Mouse (Mus musculus): Measurements from ENCODE around the gene Stxbp1. TPM values are rescaled to one million over a fixed set of nuclear protein-coding genes. Genes with fewer than 3 reads are reported as not detected.
A peak's percentile ranks its signal among the peaks of the same experiment; 100 is the strongest.

Gene Stxbp1
- polyA plus RNA-seq, 1 experiment from 2014 or later, result 80.3 TPM

GRCm38 (mm10) chr2:32828979-32829676 lies 17.9 kb downstream of the Stxbp1 start:
- peaks cover 8% of the 10 kb centered on the region for H3K4me1 ChIP-seq
- H3K4me3 ChIP-seq, result no peak overlapping the region
- no peaks in the 10 kb centered on the region for H3K9me3 ChIP-seq
- no peak overlapping the region for H3K27ac ChIP-seq (replicated peaks)
- no peaks in the 10 kb centered on the region for H3K36me3 ChIP-seq
- no peak for ATAC-seq (ENCODE audit: low FRiP score, low read depth)
- no peaks in the 10 kb centered on the region for H3K27me3 ChIP-seq
- 70% methylated on average over 11 of the region's 11 CpGs for WGBS
- no peak overlapping the region for H3K4me2 ChIP-seq (replicated peaks)
- H3K9ac ChIP-seq (replicated peaks), result no peak overlapping the region

- Histone ChIP-seq H3K4me3 (no peak overlapping the region), H3K9ac (replicated peaks) (no peak overlapping the region), H3K4me1 (peaks cover 16% of the 10 kb centered on the region), H3K4me2 (replicated peaks) (no peak overlapping the region), H3K27me3 (no peaks in the 10 kb centered on the region), H3K36me3 (no peaks in the 10 kb centered on the region), H3K27ac (replicated peaks) (no peak overlapping the region), H3K9me3 (no peaks in the 10 kb centered on the region)
- no peak for ATAC-seq (ENCODE audit: low FRiP score, low read depth)
- 90% methylated on average over 6 of the region's 6 CpGs for WGBS
Measured at GRCm38 (mm10) chr2:32825796-32826195, 21.2 kb downstream of the Stxbp1 start.

- no peak overlapping the region for H3K9ac ChIP-seq (replicated peaks)
- peaks cover 16% of the 10 kb centered on the region for H3K4me1 ChIP-seq
- no peak overlapping the region for H3K4me3 ChIP-seq
- WGBS, result 88% methylated on average over 1 of the region's 1 CpGs
- H3K27me3 ChIP-seq, result no peaks in the 10 kb centered on the region
- peak overlapping the region; percentile 70 for H3K27ac ChIP-seq (replicated peaks)
- 0 out of 2 replicates have a peak, but pooled peaks cover 2% of the 10 kb centered on the region for H3K36me3 ChIP-seq
- H3K9me3 ChIP-seq, result no peaks in the 10 kb centered on the region
- ATAC-seq (ENCODE audit: low FRiP score, low read depth), result no peak
- H3K4me2 ChIP-seq (replicated peaks), result no peak overlapping the region
Measured at GRCm38 (mm10) chr2:32824778-32825177, 22.3 kb downstream of the Stxbp1 start.

GRCm38 (mm10) chr2:32824181-32824580 lies 22.9 kb downstream of the Stxbp1 start:
- H3K36me3 ChIP-seq, result 0 out of 2 replicates have a peak, but pooled peaks cover 7% of the 10 kb centered on the region
- peaks cover 16% of the 10 kb centered on the region for H3K4me1 ChIP-seq
- WGBS, result 26% methylated on average over 8 of the region's 8 CpGs
- no peak overlapping the region for H3K4me3 ChIP-seq
- H3K4me2 ChIP-seq (replicated peaks), result no peak overlapping the region
- H3K27ac ChIP-seq (replicated peaks), result peak overlapping the region; percentile 70
- no peaks in the 10 kb centered on the region for H3K9me3 ChIP-seq
- H3K9ac ChIP-seq (replicated peaks), result no peak overlapping the region
- ATAC-seq (ENCODE audit: low FRiP score, low read depth), result no peak
- no peaks in the 10 kb centered on the region for H3K27me3 ChIP-seq

GRCm38 (mm10) chr2:32823579-32824154 lies 23.4 kb downstream of the Stxbp1 start:
- Histone ChIP-seq H3K9ac (replicated peaks) (no peak overlapping the region), H3K27ac (replicated peaks) (peak overlapping the region; percentile 70), H3K9me3 (no peaks in the 10 kb centered on the region), H3K4me3 (no peak overlapping the region), H3K36me3 (0 out of 2 replicates have a peak, but pooled peaks cover 7% of the 10 kb centered on the region), H3K27me3 (no peaks in the 10 kb centered on the region), H3K4me1 (peaks cover 16% of the 10 kb centered on the region), H3K4me2 (replicated peaks) (no peak overlapping the region)
- ATAC-seq (ENCODE audit: low FRiP score, low read depth), result no peak
- 65% methylated on average over 8 of the region's 8 CpGs for WGBS

- no peak for ATAC-seq (ENCODE audit: low FRiP score, low read depth)
- Histone ChIP-seq H3K9me3 (no peaks in the 10 kb centered on the region), H3K4me2 (replicated peaks) (no peak overlapping the region), H3K27ac (replicated peaks) (peak overlapping the region; percentile 70; the same call in 1 of the 2 replicates), H3K4me1 (peaks cover 16% of the 10 kb centered on the region), H3K4me3 (no peak overlapping the region), H3K27me3 (no peaks in the 10 kb centered on the region), H3K9ac (replicated peaks) (no peak overlapping the region), H3K36me3 (peaks cover 8% of the 10 kb centered on the region; the same call in 1 of the 2 replicates)
- WGBS, result 62% methylated on average over 11 of the region's 11 CpGs
Measured at GRCm38 (mm10) chr2:32823153-32823552, 23.9 kb downstream of the Stxbp1 start.

GRCm38 (mm10) chr2:32822643-32823042 lies 24.4 kb downstream of the Stxbp1 start:
- ATAC-seq (ENCODE audit: low FRiP score, low read depth), result no peak
- H3K9ac ChIP-seq (replicated peaks), result no peak overlapping the region
- no peak overlapping the region for H3K4me3 ChIP-seq
- peaks cover 13% of the 10 kb centered on the region; the same call in 1 of the 2 replicates for H3K36me3 ChIP-seq
- peaks cover 16% of the 10 kb centered on the region for H3K4me1 ChIP-seq
- WGBS, result 87% methylated on average over 6 of the region's 6 CpGs
- H3K27ac ChIP-seq (replicated peaks), result no peak overlapping the region
- H3K27me3 ChIP-seq, result no peaks in the 10 kb centered on the region
- H3K4me2 ChIP-seq (replicated peaks), result no peak overlapping the region
- H3K9me3 ChIP-seq, result no peaks in the 10 kb centered on the region

GRCm38 (mm10) chr2:32821041-32821802 lies 25.8 kb downstream of the Stxbp1 start:
- Histone ChIP-seq H3K4me3 (no peak overlapping the region), H3K4me1 (peaks cover 16% of the 10 kb centered on the region), H3K27me3 (no peaks in the 10 kb centered on the region), H3K27ac (replicated peaks) (no peak overlapping the region), H3K4me2 (replicated peaks) (no peak overlapping the region), H3K36me3 (peaks cover 17% of the 10 kb centered on the region; the same call in 1 of the 2 replicates), H3K9ac (replicated peaks) (no peak overlapping the region), H3K9me3 (no peaks in the 10 kb centered on the region)
- 78% methylated on average over 11 of the region's 11 CpGs for WGBS
- no peak for ATAC-seq (ENCODE audit: low FRiP score, low read depth)

- peaks cover 3% of the 10 kb centered on the region; the same call in 1 of the 2 replicates for H3K4me1 ChIP-seq
- ATAC-seq (ENCODE audit: low FRiP score, low read depth), result no peak
- no peak overlapping the region for H3K4me3 ChIP-seq
- H3K36me3 ChIP-seq, result peaks cover 37% of the 10 kb centered on the region
- H3K27me3 ChIP-seq, result no peaks in the 10 kb centered on the region
- H3K27ac ChIP-seq (replicated peaks), result no peak overlapping the region
- no peak overlapping the region for H3K4me2 ChIP-seq (replicated peaks)
- 97% methylated on average over 5 of the region's 5 CpGs for WGBS
- no peaks in the 10 kb centered on the region for H3K9me3 ChIP-seq
- H3K9ac ChIP-seq (replicated peaks), result no peak overlapping the region
Measured at GRCm38 (mm10) chr2:32818208-32818607, 28.8 kb downstream of the Stxbp1 start.

- Histone ChIP-seq H3K9me3 (no peaks in the 10 kb centered on the region), H3K4me2 (replicated peaks) (no peak overlapping the region), H3K4me1 (no peaks in the 10 kb centered on the region), H3K27ac (replicated peaks) (peak overlapping the region; percentile 4; the same call in 1 of the 2 replicates), H3K4me3 (no peak overlapping the region), H3K27me3 (no peaks in the 10 kb centered on the region), H3K36me3 (peaks cover 43% of the 10 kb centered on the region), H3K9ac (replicated peaks) (no peak overlapping the region)
- ATAC-seq (ENCODE audit: low FRiP score, low read depth), result no peak
- WGBS, result 60% methylated on average over 7 of the region's 7 CpGs
Measured at GRCm38 (mm10) chr2:32817589-32817988, 29.5 kb downstream of the Stxbp1 start.

- WGBS, result 78% methylated on average over 17 of the region's 17 CpGs
- H3K4me3 ChIP-seq, result no peak overlapping the region
- H3K36me3 ChIP-seq, result peaks cover 44% of the 10 kb centered on the region
- no peaks in the 10 kb centered on the region for H3K9me3 ChIP-seq
- no peak for ATAC-seq (ENCODE audit: low FRiP score, low read depth)
- peak overlapping the region; percentile 4; the same call in 1 of the 2 replicates for H3K27ac ChIP-seq (replicated peaks)
- no peaks in the 10 kb centered on the region for H3K27me3 ChIP-seq
- H3K4me1 ChIP-seq, result no peaks in the 10 kb centered on the region
- H3K4me2 ChIP-seq (replicated peaks), result no peak overlapping the region
- H3K9ac ChIP-seq (replicated peaks), result no peak overlapping the region
Measured at GRCm38 (mm10) chr2:32816946-32817581, 30.0 kb downstream of the Stxbp1 start.
